Mouse (Mus musculus): ENCODE measurements around the gene Gpr39.
"Not testable (repeated sequence)": the region's sequence is repeated elsewhere in the genome, so short reads cannot be mapped to it uniquely, and the experiment has no call there.

The Gpr39 gene

DNA sequence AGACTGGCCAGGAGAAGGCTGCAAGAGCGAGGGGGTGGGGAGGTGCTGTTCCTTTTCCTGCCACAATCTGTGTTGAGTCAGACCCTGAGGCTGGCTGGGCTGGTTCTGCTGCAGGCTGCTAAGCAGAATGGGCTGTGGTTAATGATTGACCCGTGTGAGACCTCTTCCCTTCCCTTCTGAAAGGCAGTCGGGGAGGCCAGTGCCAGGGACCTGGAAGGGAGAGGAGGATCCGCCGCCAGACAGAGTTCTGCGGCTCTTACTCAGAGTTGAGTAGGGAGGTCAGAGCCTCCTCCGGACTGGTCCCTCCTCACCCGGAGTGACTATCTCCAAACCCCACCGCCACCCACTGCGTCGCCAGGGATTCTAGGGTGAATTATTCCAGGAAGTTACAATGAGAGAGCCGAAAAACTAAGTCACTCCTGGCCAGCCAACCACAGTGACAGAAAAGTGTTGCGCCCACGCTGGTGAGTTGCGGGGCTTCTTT lies at the start of gene Gpr39:
Gene Gpr39 (plus strand): TSS at position 206 of the 484 bp plus-strand sequence.
- DNase-seq (ENCODE audit: low spot score in 2 of 2), result no peak

DNA sequence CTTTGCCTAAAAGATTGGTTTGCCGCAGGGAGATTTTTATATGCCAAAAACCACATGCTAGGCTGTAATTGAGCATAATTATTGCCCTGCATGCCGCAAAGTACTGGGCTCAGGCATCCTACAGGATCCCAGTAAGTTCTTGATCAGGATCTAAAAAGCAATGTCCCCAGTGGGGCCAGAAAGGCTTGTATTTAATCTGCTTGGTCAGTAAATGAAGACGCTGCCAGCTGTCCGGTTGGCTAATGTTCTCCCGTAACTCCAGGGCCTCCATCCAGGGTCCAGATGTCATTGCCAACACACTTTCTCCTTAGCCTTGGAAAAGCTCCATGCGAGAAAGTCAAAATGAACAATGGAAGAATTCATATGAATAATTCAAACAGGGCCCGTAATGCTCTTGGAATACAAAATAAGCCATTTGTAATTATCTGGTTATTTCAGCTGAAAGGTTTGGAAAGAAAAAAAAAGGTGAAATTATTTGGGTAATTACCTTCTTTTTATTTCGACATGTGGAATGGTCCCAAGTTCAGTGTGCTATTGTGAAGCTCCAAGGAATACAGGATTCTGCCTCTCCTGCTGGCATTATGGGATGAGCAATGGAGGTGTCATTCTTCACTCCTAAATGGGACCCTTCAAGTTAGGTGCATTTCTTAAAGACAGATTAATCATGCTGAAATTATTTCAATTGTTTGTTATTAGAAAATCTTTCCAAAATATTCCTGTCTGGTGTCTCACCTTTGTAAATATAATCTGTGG lies 37.1 kb upstream of the Gpr39 start:
- no peak for DNase-seq (ENCODE audit: low spot score in 2 of 2)

GRCm38 (mm10) chr1:125643643-125644042 lies 33.2 kb upstream of the Gpr39 start:
- DNase-seq (ENCODE audit: low spot score in 2 of 2), result no peak

- not testable (repeated sequence) for DNase-seq (ENCODE audit: low spot score in 2 of 2)
Measured at GRCm38 (mm10) chr1:125646816-125647215, 30.0 kb upstream of the Gpr39 start.

GRCm38 (mm10) chr1:125648011-125648410 lies 28.8 kb upstream of the Gpr39 start:
- DNase-seq (ENCODE audit: low spot score in 2 of 2), result no peak

- DNase-seq (ENCODE audit: low spot score in 2 of 2), result no peak
Measured at GRCm38 (mm10) chr1:125649056-125649455, 27.7 kb upstream of the Gpr39 start.

- DNase-seq (ENCODE audit: low spot score in 2 of 2), result no peak
Measured at GRCm38 (mm10) chr1:125652836-125653594, 23.8 kb upstream of the Gpr39 start.

DNA sequence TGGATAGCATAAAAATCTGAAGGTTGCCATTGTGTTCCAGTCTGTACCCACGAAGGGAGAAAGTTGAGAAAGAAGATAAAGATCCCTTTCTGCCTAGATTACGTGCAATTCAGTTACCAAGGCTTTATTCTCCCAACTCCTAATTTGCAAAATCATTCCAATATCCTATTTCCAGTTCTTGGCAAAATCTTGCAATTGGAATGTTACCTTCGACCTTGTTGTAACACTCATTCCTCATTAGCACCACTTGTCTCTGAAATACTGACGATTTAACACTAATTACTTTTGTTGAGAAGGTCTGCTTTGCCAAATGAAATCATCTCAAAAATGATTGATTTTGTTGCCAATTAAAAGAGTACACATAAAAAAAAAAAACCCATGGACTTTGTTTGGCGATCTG lies 19.4 kb upstream of the Gpr39 start:
- DNase-seq (ENCODE audit: low spot score in 2 of 2), result no peak

- DNase-seq (ENCODE audit: low spot score in 2 of 2), result no peak
Measured at GRCm38 (mm10) chr1:125660151-125660550, 16.6 kb upstream of the Gpr39 start.

DNA sequence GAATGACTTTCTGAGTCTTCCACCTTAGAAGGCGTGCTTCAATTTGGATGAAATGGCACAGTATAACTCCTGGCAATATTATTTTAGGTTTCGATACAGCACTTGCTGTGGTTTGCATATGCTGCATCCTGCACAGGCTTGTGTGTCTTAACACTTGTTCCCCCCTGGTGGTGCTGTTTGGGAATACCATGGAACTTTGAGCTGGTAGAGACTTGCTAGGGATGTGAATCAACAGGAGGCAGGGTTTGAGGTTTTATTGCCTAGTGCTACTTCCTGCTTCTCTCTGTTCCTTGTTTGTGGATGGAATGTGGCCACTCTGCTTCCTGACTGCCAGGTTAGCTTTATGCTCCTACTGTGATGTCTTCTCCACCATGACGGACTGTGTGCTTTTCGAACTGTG lies 15.9 kb upstream of the Gpr39 start:
- DNase-seq (ENCODE audit: low spot score in 2 of 2), result no peak

GRCm38 (mm10) chr1:125662058-125662457 lies 14.7 kb upstream of the Gpr39 start:
- DNase-seq (ENCODE audit: low spot score in 2 of 2), result no peak

- DNase-seq (ENCODE audit: low spot score in 2 of 2), result no peak
Measured at GRCm38 (mm10) chr1:125662660-125663059, 14.1 kb upstream of the Gpr39 start.

DNA sequence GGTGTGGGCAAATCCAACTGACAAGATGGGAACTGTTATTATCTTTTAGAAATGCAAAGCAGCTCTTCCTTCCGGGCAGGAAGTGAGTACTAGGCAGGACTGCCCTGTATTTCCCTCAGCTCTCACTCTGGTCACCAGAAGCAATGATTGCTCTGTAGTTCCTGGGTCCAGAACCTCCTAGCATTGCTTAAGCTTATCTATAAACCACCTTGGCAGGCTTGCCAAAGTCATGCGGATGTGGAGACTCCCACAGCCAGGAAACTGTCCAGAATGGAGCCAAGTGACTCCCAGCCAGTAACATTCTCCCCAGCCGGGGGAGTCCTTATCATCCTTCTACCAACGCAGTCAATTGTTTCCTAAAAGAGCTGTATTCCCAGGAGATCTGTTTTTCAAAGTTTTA lies 13.7 kb upstream of the Gpr39 start:
- DNase-seq (ENCODE audit: low spot score in 2 of 2), result no peak

DNA sequence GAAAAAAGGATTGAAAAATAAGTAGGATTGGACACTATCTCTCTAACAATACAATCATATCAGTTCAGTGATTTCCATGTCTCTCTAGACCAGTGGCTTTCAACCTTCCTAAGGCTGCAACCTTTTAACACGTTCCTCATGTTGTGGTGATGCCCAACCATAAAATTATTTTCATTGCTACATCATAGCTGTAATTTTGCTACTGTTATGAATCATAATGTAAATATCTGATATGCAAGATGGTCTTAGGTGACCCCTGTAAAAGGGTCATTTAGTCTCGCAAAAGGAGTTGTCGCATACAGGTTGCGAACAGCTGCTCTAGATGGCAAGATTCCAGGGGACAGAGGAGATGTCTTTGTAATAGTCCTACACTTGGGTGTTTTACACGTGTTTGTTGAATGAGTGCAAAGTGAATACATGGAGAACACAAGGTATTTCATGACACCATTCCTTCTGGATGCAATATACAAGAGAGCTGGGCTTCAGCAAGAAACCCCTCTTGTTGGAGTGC lies 11.6 kb upstream of the Gpr39 start:
- DNase-seq (ENCODE audit: low spot score in 2 of 2), result no peak

DNA sequence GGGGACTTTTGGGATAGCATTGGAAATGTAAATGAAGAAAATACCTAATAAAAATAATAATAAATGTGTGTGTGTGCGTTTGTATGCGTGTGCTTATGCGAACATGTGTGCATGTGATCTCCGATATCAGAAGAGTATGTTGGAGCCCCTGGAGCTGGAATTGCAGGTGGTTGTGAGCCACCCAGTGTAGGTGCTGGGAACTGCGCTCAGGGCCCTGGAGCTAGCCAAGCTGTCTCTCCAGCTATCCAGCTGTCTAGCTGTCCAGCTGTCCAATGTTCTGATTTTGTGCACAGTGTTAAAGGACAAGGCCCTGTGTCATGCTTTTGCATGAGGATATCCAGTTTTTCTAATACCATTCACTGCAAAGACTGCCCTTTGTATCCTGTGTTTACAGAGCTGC lies 7.8 kb upstream of the Gpr39 start:
- no peak for DNase-seq (ENCODE audit: low spot score in 2 of 2)

DNA sequence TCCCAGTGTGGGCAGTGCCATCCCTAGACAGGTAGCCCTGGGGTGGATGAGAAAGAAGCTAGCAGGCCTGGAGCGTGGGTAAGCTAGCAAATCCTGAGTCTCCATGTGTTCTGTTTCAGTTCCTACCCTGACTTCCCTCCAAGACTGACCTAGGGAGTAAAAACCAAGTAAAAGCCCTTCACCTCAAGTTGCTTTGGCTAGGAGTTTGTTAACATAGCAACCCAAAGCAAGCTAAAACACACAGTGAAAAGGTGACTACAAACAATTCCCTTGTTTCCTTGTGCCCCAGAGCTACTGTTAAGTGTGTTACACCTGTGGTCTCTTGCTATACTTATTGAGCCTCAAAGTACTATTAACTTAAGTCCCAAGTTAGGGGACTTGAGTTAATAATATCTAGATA lies 1.6 kb upstream of the Gpr39 start:
- no peak for DNase-seq (ENCODE audit: low spot score in 2 of 2)

GRCm38 (mm10) chr1:125677286-125677685 lies 491 bp downstream of the Gpr39 start:
- no peak for DNase-seq (ENCODE audit: low spot score in 2 of 2)

DNA sequence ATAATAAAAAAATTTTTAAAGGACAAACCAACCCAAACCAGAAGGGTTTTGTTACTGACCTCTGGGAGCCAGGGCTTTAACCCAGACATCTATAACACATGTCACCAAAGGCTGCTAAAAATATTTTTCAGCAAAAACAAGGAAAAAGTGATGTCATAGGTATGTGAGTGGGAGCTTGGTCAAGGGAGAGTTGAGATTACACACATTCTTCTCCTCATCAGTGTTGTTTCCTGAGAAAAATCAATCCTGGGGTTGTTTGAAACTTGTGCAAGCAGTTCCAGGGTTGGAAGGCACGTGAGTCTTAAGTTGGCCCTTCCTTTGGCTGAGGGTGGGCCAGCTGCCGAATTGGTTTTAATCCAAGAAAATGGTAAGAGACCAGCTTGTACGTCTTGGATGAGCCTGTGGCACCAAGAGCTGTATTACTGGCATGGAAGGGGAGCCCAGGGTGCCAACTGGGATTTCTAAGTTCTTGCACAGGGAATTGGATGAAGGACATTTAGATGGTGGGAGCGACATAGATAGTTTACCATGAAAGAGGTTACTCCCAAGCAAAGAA lies 2.8 kb downstream of the Gpr39 start:
- no peak for DNase-seq (ENCODE audit: low spot score in 2 of 2)

GRCm38 (mm10) chr1:125684423-125684822 lies 7.6 kb downstream of the Gpr39 start:
- no peak for DNase-seq (ENCODE audit: low spot score in 2 of 2)

DNA sequence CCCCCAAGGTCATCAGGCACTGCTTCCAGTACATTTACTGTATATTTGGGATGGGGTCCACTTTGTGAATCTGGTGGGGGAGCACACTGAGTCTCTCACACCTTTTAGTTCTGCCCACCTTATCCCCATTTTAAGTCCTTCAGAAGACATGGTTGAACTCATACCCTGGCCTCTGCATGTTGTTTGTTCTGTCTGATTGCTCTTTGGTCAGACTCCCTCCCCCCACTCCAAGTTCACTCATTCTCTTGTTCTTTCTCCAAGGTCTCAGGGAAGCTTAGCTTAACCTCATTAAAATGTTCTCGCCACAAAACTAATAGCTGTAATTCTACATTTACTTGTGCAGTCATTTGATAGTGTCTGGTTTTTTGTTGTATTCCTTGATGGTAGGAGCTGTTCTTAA lies 8.5 kb downstream of the Gpr39 start:
- no peak for DNase-seq (ENCODE audit: low spot score in 2 of 2)

- DNase-seq (ENCODE audit: low spot score in 2 of 2), result no peak
Measured at GRCm38 (mm10) chr1:125687701-125688420, 11.1 kb downstream of the Gpr39 start.

DNA sequence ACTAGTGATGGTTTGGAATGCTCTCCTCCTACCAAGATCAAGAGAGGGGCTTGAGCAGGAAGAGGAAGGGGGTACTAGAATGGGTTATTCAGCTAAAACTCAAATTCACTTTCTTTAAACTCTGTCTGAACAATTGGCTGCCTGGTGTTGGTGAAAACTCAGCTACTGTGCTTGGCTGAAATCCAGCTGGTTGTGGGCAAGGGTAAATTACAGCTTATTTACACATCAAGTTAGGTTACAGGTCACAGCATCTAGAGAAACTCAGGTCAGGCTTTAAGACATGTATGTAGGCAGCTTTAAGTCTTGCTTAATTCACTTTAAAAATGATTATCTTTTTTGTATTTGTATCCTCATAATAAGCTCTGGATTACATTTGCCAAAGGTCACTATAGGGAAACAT lies 16.7 kb downstream of the Gpr39 start:
- no peak for DNase-seq (ENCODE audit: low spot score in 2 of 2)

Data from spleen, postnatal 10 days (tissue).